Mouse (Mus musculus): ENCODE data around the gene Zfp800. TPM values are rescaled to one million over a fixed set of nuclear protein-coding genes. Genes with fewer than 3 reads are reported as not detected.

The Zfp800 gene
- polyA plus RNA-seq, 1 experiment from 2014 or later, result 17.7 TPM

GRCm38 (mm10) chr6:28262198-28262621 is 135.6 kb downstream of the Zfp800 start:
- Histone ChIP-seq H3K4me2 (peak overlapping the region; percentile 72), H3K27ac (ENCODE audit: low read depth, low read length) (peak overlapping the region; percentile 92), H3K36me3 (ENCODE audit: control insufficient read depth, insufficient read depth, low read length) (no peaks in the 10 kb centered on the region), H3K4me1 (ENCODE audit: control insufficient read depth, insufficient read depth, low read length) (peaks cover 3% of the 10 kb centered on the region; the same call in 1 of the 2 replicates), H3K27me3 (ENCODE audit: control insufficient read depth, insufficient read depth, low read length) (no peaks in the 10 kb centered on the region), H3K9ac (ENCODE audit: low read depth, low read length) (peak overlapping the region; percentile 88), H3K4me3 (ENCODE audit: low read depth, low read length) (peak overlapping the region; percentile 89), H3K9me3 (replicated peaks; ENCODE audit: control insufficient read depth, low read length) (no peaks in the 10 kb centered on the region)
- 0% methylated on average over 28 of the region's 29 CpGs for WGBS (ENCODE audit: insufficient replicate concordance)
- peak; percentile 59 for ATAC-seq (replicated peaks; ENCODE audit: insufficient number of reproducible peaks, low FRiP score, low TSS enrichment)

DNA sequence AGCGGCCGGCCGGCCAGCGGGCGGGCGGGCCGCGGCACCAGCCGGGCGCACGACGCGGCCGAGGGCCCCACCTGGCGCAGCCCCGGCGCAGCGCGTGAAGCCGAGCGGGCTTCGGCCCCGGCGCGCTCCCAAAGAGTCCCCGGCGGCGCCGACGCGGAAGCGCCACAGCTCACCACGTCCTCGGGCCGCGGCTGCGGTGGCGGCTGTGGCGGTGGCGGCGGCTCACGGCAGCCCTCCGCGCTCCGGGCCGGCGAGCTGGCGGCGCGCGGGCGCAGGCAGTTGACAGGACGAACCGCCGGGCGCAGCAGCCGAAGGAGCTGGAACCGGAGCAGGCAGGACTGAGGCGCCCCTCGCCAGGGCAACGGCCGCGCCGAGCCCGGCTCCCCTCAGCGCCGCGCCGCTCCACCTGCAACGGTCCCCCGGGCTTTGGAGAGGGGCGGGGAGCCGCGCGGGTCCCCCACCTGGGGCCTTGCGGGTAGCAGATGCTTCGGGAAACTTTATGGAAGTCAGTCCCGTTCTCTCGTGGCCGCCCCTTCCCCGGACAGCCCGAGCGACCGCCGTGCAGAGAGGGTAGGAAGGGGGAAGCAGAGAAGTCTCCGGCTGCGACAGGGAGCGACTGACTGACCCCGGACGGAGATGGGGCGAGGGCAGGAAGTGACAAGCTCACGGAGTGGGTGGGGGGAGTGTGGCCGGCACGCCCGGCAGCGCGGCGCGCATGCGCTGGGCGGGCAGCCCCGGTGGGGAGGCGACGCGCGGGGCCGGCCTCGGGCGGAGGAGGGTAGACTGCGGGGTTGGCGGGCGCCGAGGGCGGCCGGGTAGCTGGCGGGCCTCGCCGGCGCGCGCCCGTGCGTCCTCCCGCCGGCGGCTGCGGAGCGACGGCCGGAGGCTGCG is 136.3 kb downstream of the Zfp800 start:
- H3K4me2 ChIP-seq, result peak overlapping the region; percentile 72
- peak overlapping the region; percentile 92 for H3K27ac ChIP-seq (ENCODE audit: low read depth, low read length)
- peak overlapping the region; percentile 89 for H3K4me3 ChIP-seq (ENCODE audit: low read depth, low read length)
- WGBS (ENCODE audit: insufficient replicate concordance), result under 1% methylated on average over 92 of the region's 131 CpGs
- peaks cover 3% of the 10 kb centered on the region; the same call in 1 of the 2 replicates for H3K4me1 ChIP-seq (ENCODE audit: control insufficient read depth, insufficient read depth, low read length)
- no peaks in the 10 kb centered on the region for H3K36me3 ChIP-seq (ENCODE audit: control insufficient read depth, insufficient read depth, low read length)
- no peaks in the 10 kb centered on the region for H3K27me3 ChIP-seq (ENCODE audit: control insufficient read depth, insufficient read depth, low read length)
- ATAC-seq (replicated peaks; ENCODE audit: insufficient number of reproducible peaks, low FRiP score, low TSS enrichment), result peak; percentile 97
- H3K9me3 ChIP-seq (replicated peaks; ENCODE audit: control insufficient read depth, low read length), result no peaks in the 10 kb centered on the region
- H3K9ac ChIP-seq (ENCODE audit: low read depth, low read length), result peak overlapping the region; percentile 88

DNA sequence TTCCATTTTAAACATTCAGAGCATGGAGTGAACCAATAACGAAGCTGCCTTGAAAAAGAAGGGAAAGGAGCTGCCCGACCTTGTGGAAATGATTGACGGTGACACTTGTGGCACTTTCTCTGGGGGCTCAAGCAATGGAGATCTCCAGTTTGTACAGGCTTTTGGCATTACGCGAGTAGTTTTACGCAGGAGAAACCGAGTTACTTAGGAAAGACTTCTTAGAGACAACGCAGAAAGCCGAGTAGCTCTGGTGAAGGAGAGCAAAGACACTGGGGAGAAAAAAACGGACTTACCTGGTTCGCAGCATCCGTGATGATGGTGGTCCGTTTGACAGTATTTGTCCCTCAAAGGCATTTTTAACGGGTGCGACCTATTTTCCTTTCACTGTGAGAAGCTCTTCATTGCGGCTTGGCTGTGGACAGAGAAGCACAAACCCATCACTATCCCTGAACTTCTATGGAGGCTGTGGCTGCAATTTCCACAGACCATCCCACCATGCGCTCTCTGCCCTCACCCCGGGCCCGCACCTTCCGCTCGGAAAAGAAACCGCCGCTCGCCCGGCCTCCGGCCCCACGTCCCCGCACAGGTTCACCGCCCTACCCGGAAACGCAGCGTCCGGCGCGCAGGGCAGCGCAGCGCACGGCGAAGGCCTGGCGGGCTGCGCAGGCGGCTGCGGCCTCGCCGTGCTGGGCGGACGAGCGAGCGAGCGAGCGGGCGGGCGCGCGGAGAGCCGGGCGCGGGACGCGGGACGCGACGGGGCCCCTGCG is 137.2 kb downstream of the Zfp800 start:
- H3K27me3 ChIP-seq (ENCODE audit: control insufficient read depth, insufficient read depth, low read length), result no peaks in the 10 kb centered on the region
- peak overlapping the region; percentile 72 for H3K4me2 ChIP-seq
- peaks cover 3% of the 10 kb centered on the region; the same call in 1 of the 2 replicates for H3K4me1 ChIP-seq (ENCODE audit: control insufficient read depth, insufficient read depth, low read length)
- H3K27ac ChIP-seq (ENCODE audit: low read depth, low read length), result peak overlapping the region; percentile 92
- peak; percentile 47 for ATAC-seq (replicated peaks; ENCODE audit: insufficient number of reproducible peaks, low FRiP score, low TSS enrichment)
- WGBS (ENCODE audit: insufficient replicate concordance), result under 1% methylated on average over 61 of the region's 64 CpGs
- no peaks in the 10 kb centered on the region for H3K36me3 ChIP-seq (ENCODE audit: control insufficient read depth, insufficient read depth, low read length)
- H3K4me3 ChIP-seq (ENCODE audit: low read depth, low read length), result peak overlapping the region; percentile 89
- peak overlapping the region; percentile 88 for H3K9ac ChIP-seq (ENCODE audit: low read depth, low read length)
- no peaks in the 10 kb centered on the region for H3K9me3 ChIP-seq (replicated peaks; ENCODE audit: control insufficient read depth, low read length)

DNA sequence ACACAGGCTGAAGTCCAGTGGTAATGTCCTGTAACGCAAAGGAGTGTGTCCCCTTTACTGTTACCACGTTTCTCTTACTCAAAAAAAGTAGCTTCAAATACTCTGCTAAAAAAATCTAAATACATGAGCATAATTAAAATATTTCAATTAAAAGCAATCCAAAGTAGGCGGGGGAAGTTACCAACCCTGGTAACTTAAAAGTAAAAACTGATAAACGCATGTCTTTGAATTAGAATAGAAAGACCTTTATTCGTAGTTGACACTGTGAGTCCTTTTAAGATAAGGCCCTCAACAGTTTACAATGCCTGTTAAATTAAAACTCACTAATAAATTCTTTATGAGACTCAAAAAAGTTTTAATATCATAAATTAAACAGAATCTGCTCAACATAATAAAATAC is 138.1 kb downstream of the Zfp800 start:
- H3K4me1 ChIP-seq (ENCODE audit: control insufficient read depth, insufficient read depth, low read length), result peaks cover 3% of the 10 kb centered on the region; the same call in 1 of the 2 replicates
- no peaks in the 10 kb centered on the region for H3K36me3 ChIP-seq (ENCODE audit: control insufficient read depth, insufficient read depth, low read length)
- no peak for ATAC-seq (replicated peaks; ENCODE audit: insufficient number of reproducible peaks, low FRiP score, low TSS enrichment)
- H3K4me2 ChIP-seq, result no peak overlapping the region
- no peak overlapping the region for H3K27ac ChIP-seq (ENCODE audit: low read depth, low read length)
- no peak overlapping the region for H3K9ac ChIP-seq (ENCODE audit: low read depth, low read length)
- H3K9me3 ChIP-seq (replicated peaks; ENCODE audit: control insufficient read depth, low read length), result no peaks in the 10 kb centered on the region
- WGBS (ENCODE audit: insufficient replicate concordance), result 89% methylated on average over 5 of the region's 5 CpGs
- no peaks in the 10 kb centered on the region for H3K27me3 ChIP-seq (ENCODE audit: control insufficient read depth, insufficient read depth, low read length)
- H3K4me3 ChIP-seq (ENCODE audit: low read depth, low read length), result no peak overlapping the region

- no peak for ATAC-seq (replicated peaks; ENCODE audit: insufficient number of reproducible peaks, low FRiP score, low TSS enrichment)
- H3K4me1 ChIP-seq (ENCODE audit: control insufficient read depth, insufficient read depth, low read length), result peaks cover 3% of the 10 kb centered on the region; the same call in 1 of the 2 replicates
- no peaks in the 10 kb centered on the region for H3K27me3 ChIP-seq (ENCODE audit: control insufficient read depth, insufficient read depth, low read length)
- H3K9me3 ChIP-seq (replicated peaks; ENCODE audit: control insufficient read depth, low read length), result no peaks in the 10 kb centered on the region
- H3K9ac ChIP-seq (ENCODE audit: low read depth, low read length), result no peak overlapping the region
- 58% methylated on average over 1 of the region's 1 CpGs for WGBS (ENCODE audit: insufficient replicate concordance)
- no peak overlapping the region for H3K4me3 ChIP-seq (ENCODE audit: low read depth, low read length)
- H3K36me3 ChIP-seq (ENCODE audit: control insufficient read depth, insufficient read depth, low read length), result no peaks in the 10 kb centered on the region
- no peak overlapping the region for H3K4me2 ChIP-seq
- no peak overlapping the region for H3K27ac ChIP-seq (ENCODE audit: low read depth, low read length)
Observed at GRCm38 (mm10) chr6:28258440-28258839, 139.4 kb downstream of the Zfp800 start.

GRCm38 (mm10) chr6:28257772-28258171 is 140.0 kb downstream of the Zfp800 start:
- Histone ChIP-seq H3K4me2 (no peak overlapping the region), H3K9ac (ENCODE audit: low read depth, low read length) (no peak overlapping the region), H3K36me3 (ENCODE audit: control insufficient read depth, insufficient read depth, low read length) (no peaks in the 10 kb centered on the region), H3K4me1 (ENCODE audit: control insufficient read depth, insufficient read depth, low read length) (peaks cover 3% of the 10 kb centered on the region; the same call in 1 of the 2 replicates), H3K27ac (ENCODE audit: low read depth, low read length) (no peak overlapping the region), H3K9me3 (replicated peaks; ENCODE audit: control insufficient read depth, low read length) (no peaks in the 10 kb centered on the region), H3K27me3 (ENCODE audit: control insufficient read depth, insufficient read depth, low read length) (no peaks in the 10 kb centered on the region), H3K4me3 (ENCODE audit: low read depth, low read length) (no peak overlapping the region)
- 65% methylated on average over 1 of the region's 1 CpGs for WGBS (ENCODE audit: insufficient replicate concordance)
- ATAC-seq (replicated peaks; ENCODE audit: insufficient number of reproducible peaks, low FRiP score, low TSS enrichment), result no peak

GRCm38 (mm10) chr6:28252790-28253189 is 145.0 kb downstream of the Zfp800 start:
- Histone ChIP-seq H3K27ac (ENCODE audit: low read depth, low read length) (no peak overlapping the region), H3K4me3 (ENCODE audit: low read depth, low read length) (no peak overlapping the region), H3K4me2 (no peak overlapping the region), H3K9me3 (replicated peaks; ENCODE audit: control insufficient read depth, low read length) (no peaks in the 10 kb centered on the region), H3K27me3 (ENCODE audit: control insufficient read depth, insufficient read depth, low read length) (no peaks in the 10 kb centered on the region), H3K36me3 (ENCODE audit: control insufficient read depth, insufficient read depth, low read length) (no peaks in the 10 kb centered on the region), H3K4me1 (ENCODE audit: control insufficient read depth, insufficient read depth, low read length) (no peaks in the 10 kb centered on the region), H3K9ac (ENCODE audit: low read depth, low read length) (no peak overlapping the region)
- no peak for ATAC-seq (replicated peaks; ENCODE audit: insufficient number of reproducible peaks, low FRiP score, low TSS enrichment)

DNA sequence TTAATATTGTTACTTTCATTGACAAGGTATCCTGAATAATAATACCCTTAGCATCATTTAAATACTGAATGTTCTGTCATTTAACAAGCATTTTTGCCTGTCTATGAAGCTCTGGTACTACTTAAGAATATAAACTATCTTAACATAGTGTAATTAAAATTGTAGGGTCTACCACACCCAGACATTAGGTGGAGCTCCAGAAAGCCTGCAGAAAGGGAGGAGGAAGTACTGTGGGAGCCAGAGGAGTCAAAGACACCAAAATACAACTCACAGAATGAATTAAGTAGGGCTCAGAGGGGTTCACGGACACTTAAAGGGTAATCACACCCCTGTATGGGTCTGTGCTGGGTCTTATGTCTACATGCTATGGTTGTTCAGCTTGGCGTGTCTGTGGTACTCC is 149.6 kb downstream of the Zfp800 start:
- Histone ChIP-seq H3K9ac (ENCODE audit: low read depth, low read length) (no peak overlapping the region), H3K27ac (ENCODE audit: low read depth, low read length) (no peak overlapping the region), H3K36me3 (ENCODE audit: control insufficient read depth, insufficient read depth, low read length) (peaks cover 6% of the 10 kb centered on the region), H3K27me3 (ENCODE audit: control insufficient read depth, insufficient read depth, low read length) (no peaks in the 10 kb centered on the region), H3K4me3 (ENCODE audit: low read depth, low read length) (no peak overlapping the region), H3K4me2 (no peak overlapping the region), H3K4me1 (ENCODE audit: control insufficient read depth, insufficient read depth, low read length) (no peaks in the 10 kb centered on the region), H3K9me3 (replicated peaks; ENCODE audit: control insufficient read depth, low read length) (no peaks in the 10 kb centered on the region)
- WGBS (ENCODE audit: insufficient replicate concordance), result 81% methylated on average over 2 of the region's 2 CpGs
- ATAC-seq (replicated peaks; ENCODE audit: insufficient number of reproducible peaks, low FRiP score, low TSS enrichment), result no peak
